Mouse (Mus musculus) lung, postnatal 4 days (tissue): ENCODE data around the gene Cacna1h.

Source experiments
- DNase-seq, 2 experiments: peaks; one replicate each; pipeline ENCODE4 v3.0.0; 2021

Cacna1h gene

DNA sequence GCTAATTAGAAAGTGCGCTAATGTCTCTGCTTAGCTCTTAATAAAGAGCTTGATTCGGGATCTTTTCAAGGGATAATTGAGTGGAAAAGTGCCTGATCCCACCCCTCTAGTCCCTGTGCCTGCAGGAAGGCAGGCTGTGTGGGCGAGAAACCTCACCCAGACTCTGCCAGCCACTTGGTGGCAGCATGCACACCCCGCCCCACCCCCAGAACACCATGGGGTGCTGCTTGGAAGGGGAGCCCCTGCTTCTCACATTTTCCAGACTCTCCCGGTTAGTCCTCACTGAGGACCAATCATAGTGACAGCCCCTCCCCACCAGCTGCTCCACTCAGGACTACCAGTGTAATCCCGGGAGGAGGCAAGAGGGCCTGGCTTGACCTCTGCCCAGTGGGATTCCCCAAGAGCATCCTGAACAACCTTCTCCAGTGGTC lies 27.6 kb downstream of the Cacna1h start:
- DNase-seq = no peak

DNA sequence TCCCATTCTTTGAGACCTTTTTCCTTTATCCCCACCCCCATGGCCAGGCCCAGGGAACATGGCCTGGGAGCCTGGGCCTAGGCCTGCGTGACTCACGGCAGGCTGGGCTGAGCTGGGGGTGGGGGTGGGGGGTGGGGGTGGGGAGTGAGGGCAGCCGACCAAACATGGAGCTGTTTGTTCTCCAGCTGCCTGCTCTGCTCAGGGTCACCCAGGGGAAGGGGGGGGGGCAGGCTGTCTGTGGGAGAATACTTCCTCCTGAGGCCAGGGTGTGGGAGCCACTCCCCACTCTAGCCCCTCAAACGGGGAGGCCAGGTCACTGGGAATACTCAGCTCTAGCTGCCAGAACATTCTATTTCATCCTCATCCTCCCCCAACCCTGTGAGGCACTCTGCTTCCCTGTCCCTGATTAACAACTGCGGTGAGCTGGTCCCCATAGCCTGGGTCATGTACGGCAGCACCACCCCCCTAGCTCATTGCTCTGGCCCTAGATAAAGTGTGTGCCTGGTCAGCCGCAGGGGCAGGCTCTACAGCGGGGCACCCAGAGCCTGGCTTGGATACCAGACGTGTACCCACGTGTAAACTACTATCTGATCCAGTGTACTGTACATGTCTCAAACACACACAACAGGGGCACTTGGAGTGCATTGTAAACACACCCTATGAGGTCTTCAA lies 28.2 kb downstream of the Cacna1h start:
- no peak for DNase-seq

DNA sequence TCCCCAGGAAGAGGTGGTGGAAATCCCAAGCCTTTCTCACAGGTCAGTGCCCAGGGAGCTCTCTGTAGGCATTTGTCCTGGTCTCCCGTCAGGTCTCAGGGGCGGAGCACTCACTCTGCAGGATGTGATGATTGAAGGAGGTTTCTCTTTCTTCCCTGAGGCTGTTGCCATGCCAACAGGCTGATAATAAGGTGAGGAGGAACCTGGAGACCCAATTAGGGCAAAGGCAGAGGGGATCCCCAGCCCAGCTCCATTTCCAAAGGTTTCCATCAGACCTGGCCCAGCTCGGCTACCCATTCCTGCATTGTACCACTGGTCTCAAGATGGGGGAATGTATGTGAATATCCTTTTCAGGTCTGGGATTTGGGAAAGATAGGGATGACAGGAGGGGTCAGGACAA lies 29.4 kb downstream of the Cacna1h start:
- no peak for DNase-seq

DNA sequence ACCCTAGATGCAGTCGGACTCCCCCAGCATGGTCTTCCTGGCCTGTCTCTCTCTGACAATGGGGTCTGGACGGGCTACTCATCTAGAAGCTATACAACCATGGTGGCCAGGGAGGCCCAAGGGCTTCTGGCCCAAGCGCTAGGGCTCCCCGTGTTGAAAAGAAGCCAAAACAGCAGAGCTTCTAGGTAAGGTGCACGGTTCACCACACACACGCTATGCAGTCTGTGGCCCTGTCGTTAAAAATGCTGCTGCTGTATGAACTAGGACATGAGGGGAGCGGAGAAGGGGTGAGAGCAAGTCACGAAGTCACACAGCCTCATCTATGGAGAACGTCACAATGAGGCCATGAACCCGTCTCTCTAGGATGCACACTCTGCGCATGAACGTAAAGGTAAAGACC lies 31.4 kb downstream of the Cacna1h start:
- DNase-seq = no peak

DNA sequence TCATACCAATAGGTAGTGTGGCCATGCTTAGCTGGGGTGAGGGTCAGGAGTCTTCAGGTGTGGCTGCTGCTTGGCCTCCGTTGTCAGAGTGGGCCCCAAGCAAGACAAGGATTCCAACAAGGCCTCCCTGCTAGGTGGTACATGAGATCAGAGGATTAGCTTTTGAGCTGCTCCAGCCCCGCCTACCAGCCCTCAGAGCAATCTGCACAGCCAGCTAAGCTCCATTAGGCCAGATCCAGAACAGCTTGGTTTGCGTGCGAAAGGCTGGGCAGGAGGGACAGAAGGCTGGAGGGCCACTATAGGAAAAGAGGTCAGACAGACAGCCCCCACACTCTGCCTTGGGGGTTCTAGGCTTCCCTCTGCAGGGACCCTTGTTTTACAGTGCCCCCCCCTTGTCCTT lies 32.1 kb downstream of the Cacna1h start:
- DNase-seq = no peak

DNA sequence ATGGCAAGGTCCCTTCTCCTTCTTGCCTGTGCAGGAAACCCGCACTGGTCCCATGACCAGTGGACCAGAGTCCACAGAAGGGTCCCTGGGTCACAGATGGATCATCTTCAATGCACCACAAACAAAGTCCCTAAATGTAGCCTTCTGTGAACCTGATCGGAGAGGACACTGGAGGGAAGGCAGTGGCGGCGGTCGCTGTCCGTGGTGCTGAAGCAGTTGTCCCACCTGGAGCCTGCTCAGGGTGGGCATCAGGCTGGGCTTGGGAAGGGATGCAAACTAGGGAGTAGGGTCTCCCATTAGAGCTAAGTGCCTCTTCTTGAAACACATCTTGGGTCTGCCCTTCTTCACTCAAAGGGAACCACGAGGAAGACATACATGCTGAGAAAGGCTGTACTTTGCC lies 33.1 kb downstream of the Cacna1h start:
- peak in 1 of 2 experiments; percentile 34 for DNase-seq

DNA sequence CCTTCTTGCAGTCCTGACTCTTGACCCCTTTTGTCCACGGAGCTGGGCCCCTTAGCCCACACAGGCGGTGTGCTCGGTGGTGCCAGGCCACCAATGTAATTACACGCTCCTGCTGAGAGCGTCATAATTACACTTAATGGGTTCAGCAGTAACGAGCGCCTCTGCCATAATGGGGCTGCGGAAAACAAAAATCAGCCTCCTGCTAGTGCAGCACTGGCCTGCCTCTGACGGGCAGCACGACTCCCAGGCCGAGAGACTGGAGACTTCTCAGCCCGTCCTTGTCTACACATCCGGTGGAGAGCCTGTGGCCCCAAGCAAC lies 35.1 kb downstream of the Cacna1h start:
- DNase-seq = no peak

DNA sequence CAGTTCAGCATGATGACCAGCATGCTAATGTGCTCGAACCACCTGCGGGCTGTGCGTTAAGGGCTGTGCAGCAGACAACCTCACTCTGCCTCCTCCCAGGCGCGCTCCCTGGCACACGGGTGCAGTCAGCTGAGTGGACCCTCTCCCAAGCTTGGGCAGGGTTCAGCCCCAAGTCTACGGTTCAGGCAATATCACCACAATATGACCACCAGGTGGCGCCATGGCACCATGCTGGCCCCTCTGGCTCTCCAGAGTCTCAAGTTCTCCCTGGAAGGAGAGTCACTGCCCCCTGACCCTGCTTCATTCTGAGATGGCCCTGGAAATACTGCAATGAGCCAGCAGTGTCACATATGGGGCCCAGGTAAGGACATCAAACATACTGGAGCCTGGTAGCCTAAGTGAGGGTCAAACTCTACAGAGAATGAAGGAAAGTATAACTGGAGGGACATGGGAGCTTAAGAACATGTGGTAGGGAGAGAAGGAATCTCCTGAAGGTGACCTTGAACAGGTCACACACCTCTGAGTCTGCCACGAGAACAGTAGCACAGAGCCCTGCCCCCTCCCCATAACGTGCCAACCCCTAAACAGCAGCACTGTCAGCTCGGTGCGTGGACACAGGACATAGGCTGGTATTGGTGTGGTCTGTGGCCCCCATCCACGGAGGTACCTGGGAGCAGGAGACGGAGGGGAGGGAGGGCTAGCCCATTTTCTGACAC lies 35.6 kb downstream of the Cacna1h start:
- DNase-seq = peak; percentile 59 to 77

DNA sequence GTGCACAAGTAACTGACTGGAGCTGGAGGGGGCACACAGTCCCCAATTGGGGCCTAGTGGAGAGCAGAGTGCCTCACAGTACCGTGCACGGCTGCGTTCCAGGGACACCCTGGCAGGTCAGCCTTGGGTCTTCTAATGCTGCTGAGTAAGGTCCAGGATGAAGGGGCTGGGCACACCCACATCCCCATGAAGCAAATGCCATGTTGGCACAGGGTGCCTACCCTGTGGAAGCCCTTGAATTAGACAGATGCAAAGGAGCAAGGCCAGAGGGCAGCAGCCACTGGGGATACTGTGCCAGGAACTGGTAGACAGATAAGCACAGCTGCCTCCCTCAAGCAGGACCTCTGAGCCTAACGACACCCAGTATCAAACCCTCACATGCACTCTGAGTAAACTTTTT lies 39.1 kb downstream of the Cacna1h start:
- no peak for DNase-seq

DNA sequence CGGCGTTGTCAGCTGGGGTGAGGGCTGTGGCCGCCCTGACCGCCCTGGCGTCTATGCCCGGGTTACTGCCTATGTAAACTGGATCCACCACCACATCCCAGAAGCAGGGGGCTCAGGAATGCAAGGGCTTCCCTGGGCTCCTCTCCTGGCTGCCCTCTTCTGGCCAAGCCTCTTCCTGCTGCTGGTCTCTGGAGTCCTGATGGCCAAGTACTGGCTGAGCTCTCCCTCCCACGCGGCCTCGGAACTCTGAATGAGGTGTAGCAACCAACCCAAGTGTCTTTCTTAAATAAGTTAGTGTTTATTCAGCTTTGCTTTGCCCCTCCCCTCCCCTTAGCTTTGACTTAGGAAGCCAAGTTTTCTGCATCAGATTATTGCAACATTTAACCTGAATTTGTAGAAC lies 59.6 kb downstream of the Cacna1h start:
- DNase-seq = peak; percentile 58 to 78

DNA sequence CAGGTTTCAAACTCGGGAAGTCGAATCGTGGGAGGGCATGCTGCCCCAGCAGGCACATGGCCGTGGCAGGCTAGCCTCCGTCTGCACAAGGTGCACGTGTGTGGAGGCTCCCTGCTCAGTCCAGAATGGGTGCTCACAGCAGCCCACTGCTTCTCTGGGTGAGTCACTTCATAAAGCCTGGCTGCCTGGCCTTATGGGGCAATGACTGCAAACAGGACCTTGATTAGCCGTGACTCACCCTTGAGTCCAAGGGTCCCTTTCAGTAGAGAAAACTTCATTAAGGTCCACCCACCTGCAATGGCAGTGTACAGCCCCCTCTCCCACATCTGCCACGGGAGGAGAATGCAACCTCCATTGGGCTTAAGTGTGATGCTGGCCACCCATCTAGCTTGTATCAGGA lies 61.1 kb downstream of the Cacna1h start:
- no peak for DNase-seq

DNA sequence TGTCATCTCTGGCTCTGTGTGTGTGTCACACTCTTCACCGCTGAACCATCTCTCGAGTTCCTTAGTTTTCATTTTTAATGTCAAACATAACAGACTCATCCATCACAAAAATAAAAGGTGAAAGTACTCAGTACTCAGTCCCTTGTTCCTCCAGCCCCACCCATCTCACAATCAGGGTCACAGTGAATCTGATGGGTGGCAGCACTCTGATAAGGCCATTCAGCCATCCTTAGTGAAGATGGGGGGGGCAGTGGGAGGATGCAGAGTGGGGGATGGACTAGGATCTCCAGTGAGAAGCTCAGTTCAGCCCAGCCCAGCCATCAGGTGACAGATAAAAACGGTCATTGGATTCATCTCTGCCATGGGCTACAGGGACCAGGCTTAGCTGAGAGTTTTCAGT lies 64.6 kb downstream of the Cacna1h start, which contains the start of gene Tpsg1:
Gene Tpsg1 (plus strand): TSS at position 301 of the 400 bp plus-strand sequence.
- no peak for DNase-seq

DNA sequence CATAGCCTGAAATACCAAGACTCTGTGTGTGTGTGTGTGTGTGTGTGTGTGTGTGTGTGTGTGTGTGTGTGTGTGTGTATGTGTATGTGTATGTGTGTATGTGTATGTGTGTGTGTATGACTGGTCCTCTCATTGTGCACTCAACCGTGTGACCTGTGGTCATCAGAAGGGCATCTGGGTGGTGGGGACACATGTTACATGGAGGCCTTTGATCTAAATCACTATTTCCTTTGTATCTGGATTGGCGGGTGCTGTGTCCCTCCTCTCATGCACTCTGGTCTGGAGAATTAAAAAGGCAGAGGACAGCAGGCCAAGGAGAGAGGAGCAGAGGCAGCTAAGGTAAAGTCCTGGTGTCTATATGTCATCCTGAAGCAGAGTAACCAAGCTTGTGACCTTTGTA lies 67.6 kb downstream of the Cacna1h start, which contains the start of gene Tpsb2:
Gene Tpsb2 (plus strand): TSS at position 301 of the 400 bp plus-strand sequence.
- no peak for DNase-seq

DNA sequence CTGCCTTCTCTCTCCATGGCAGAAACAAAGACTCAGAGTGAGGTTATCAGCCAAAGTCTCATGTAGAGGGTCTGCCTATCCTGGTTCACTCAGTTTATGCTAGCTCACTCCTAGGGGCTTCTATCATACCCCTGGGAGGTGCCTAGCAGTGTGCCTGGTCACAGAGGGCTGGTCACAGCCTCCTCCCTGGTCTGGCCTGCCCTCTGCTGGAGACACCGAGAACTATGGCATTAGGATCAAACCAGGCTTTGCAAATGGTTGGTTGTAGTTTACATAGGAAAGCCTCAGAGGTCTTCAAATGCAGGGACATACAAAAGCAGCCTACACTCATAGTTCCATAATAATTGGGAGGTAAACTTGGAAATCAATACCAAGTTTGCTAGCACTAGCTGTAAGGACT lies 69.9 kb downstream of the Cacna1h start:
- DNase-seq = peak in 1 of 2 experiments; percentile 40

DNA sequence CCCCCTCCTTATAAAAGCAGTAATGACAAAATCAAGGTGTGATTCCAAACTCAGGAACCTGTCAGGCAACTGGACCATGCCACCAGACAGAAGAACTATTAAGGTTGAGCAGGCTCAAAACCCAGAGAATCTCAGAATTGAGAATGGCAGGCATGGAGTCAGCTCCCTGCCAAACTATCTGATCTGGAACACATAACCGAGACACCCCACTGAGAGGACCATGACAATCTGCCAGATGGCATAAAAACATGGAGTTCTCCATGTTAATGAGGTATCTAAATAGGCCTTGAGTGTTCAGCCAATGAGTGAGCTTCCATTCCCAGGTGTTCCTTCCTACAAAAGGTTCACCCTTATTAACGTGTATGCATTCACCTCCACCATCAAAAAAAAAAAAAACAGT lies 72.3 kb downstream of the Cacna1h start:
- DNase-seq = no peak

DNA sequence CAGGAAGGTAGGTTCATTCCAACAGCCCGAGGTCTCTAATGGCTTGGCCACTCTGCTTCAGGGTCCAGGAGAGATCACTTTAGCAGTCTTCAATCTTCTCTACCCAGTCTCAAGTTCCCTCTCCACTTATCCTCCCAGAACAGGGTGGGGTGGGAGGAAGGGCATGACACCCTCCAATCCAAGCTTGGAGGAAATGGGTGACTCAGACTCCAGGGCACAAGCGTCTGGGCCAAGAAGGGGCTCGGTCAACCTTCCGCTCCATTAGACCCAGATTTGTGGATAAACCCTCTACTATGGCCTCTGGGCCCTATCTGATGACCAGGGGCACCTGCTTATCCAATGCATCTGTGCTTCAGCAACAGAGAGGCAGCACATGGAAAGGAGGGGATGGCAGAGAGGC lies 88.1 kb downstream of the Cacna1h start, which contains the start of gene Tpsab1:
Gene Tpsab1 (minus strand): TSS at position 101 of the 400 bp plus-strand sequence.
- no peak for DNase-seq

DNA sequence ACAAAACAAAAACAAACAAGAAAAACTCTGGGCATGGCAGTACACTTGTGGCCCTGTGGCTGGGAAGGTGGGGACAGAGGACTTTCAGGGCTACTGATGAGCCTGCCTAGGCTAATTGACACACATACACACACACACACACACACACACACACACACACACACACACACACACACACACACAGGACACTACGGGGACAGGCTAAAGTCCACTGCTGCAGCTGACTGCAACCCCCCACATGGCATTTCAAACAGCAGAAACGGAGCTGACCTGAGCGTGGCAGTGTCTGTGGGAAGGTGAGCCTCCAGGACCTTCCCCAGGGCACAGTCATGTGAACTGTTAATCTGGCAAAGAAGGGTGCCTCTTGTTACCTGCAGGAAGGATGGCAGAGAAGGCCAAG lies 92.1 kb downstream of the Cacna1h start:
- DNase-seq = no peak

DNA sequence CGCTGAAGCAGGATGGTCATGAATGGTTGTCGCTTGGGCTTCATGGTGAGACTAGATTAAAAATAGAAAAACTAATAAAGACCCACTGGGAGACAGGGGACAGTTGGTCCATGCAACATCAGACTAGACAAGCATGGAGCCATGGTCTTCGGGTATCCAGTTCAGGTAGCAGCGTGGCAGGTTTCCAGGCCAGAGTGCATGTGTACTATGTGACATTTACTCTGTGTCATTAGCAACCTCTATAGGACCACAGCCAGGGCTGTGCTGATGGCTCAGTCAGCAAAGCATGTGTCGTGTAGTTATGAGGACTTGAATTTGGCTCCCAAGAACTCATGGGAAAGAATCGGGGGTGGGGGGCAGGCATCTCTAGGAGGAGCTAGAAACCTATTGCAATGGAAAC lies 93.6 kb downstream of the Cacna1h start:
- no peak for DNase-seq

DNA sequence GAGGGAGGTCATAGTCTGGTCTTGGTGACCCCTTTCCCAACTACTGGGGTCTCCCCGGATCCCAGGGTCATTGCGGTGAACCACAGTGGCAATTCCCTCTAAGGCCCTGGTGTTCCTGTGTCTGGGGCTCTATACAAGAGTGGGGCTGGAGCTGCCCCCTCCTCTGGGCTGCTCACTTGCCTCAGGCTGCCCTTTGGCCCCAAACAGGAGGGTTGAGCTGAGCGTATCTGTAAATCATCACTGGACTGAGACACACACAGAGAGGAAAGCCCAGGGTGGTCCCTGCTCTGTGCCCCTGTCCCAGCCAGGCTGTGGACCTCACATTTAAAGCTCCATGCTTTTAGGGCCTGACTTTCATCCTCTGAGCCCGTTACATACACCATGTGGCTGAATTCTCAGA lies 95.4 kb downstream of the Cacna1h start:
- DNase-seq = no peak

DNA sequence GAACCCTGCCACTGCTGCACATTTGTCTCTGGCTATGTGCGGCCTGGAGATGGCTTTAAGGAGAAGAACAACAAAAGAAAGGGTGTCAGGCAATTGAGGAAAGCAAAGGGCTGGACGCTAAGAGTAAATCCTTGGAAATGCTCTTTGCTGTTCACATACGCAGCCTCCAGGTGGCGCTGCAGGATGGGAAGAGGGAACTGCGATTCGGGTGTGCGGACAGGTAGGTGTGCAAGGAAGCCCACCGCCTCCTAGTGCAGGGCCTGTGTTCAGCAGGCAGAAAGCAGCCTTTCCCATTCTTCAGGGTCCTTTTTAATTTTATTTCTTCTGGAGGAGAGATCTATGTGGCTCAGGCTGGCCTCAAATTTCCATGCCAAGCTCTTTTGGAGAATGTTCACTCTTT lies 99.6 kb downstream of the Cacna1h start:
- DNase-seq = peak; percentile 32 to 60

DNA sequence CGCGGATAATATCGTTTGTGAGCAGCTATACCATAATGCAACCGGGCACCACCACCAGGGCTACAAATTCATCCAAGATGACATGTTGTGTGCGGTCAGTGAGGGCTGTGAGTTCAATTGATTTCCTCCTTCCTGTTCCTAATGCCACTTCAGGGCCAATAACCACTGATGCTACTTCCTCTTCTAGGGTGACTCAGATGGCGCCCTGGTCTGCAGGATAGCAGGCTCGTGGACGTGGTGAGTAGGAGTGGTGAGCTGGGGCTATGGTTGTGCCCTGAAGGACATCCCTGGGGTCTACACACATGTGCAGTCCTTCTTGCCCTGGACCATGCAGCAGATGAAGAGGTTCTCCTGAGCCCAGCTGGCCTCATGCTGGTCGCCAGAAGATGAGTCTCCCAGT lies 101.3 kb downstream of the Cacna1h start:
- no peak for DNase-seq
